Mouse (Mus musculus) layer of hippocampus, adult 11-12 months (tissue): ENCODE results near the gene Vmn2r49.
"Not testable (repeated sequence)": the region's sequence is repeated elsewhere in the genome, so short reads cannot be mapped to it uniquely, and the experiment has no call there.

Source experiments
- DNase-seq: peaks from one replicate; pipeline ENCODE4 v3.0.0; 2022; ENCODE audit warnings: low spot score

Gene Vmn2r49

DNA sequence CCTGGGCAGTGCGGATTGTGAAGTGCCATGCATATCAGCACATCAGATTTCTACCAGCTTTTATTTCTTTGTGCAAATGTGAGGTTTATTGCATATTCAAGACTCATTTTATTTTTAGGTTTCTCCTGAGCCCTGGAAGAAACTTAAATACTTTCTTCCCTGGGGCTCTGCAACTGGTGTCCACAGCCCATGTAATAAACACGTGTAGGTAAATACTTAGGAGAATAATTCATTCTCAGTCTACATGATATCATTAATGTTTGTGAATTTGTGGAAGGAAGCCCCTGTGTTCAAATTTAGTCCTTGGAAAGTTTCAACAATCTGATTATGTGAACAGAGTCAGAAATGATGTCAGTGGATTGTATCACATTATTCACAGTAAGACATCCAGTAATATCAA is at the start of gene Vmn2r49:
Gene Vmn2r49, minus strand, starts transcription at position 101 of the 400 bp plus-strand sequence.
- DNase-seq: not testable (repeated sequence)

DNA sequence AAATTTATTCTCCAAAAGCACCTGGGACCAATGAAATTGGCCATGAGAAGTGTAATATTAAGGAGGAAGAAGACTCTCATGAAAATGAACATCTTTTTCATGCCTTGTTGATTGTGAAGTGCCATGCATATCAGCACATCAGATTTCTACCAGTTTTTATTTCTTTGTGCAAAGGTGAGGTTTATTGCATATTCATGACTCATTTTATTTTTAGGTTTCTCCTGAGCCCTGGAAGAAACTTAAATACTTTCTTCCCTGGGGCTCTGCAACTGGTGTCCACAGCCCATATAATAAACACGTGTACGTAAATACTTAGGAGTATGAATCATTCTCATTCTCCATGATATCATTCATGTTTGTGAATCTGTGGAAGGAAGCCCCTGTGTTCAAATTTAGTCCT is 38.6 kb downstream of the Vmn2r49 start, which contains the start of gene Vmn2r48:
Gene Vmn2r48, minus strand, starts transcription at position 101 of the 400 bp plus-strand sequence.
- DNase-seq: not testable (repeated sequence)
